Mouse (Mus musculus) forebrain, embryonic 14.5 days (tissue): ENCODE results near the gene Msi2. TPM values are rescaled to one million over a fixed set of nuclear protein-coding genes. Genes with fewer than 3 reads are reported as not detected.
A peak's percentile ranks its signal among the peaks of the same experiment; 100 is the strongest.

ENCODE experiments used
- ATAC-seq: fragments of 200-750 bp; cut with Nextera tagmentation; 2 replicates; pipeline ENCODE4 v1.8.0; 2017; ENCODE audit warnings: mild to moderate bottlenecking, moderate library complexity
- DNase-seq: peaks from one replicate; pipeline ENCODE4 v3.0.0-alpha.2; 2015; ENCODE audit warnings: low spot score
- H3K27ac ChIP-seq: fragments of 300-500 bp; sonication (generic); 2 replicates; pipeline ENCODE4 v1.5.1; 2014; ENCODE audit warnings: low read depth, mild to moderate bottlenecking, control low read depth, low read length, moderate library complexity
- H3K27me3 ChIP-seq: fragments of 300-500 bp; sonication (generic); replicated peaks from 2 replicates; pipeline ENCODE4 v1.6.1; 2014; ENCODE audit warnings: low read length, control low read depth, mixed read lengths; ENCODE audit not compliant: control insufficient read depth, insufficient read depth
- H3K36me3 ChIP-seq: fragments of 300-500 bp; sonication (generic); 2 replicates; pipeline ENCODE4 v1.6.1; 2014; ENCODE audit warnings: low read length, control low read depth; ENCODE audit not compliant: control insufficient read depth, insufficient read depth
- H3K4me1 ChIP-seq: fragments of 300-500 bp; sonication (generic); 2 replicates; pipeline ENCODE4 v1.6.1; 2014; ENCODE audit warnings: antibody characterized with exemption, low read length, control low read depth; ENCODE audit not compliant: control insufficient read depth, insufficient read depth
- H3K4me2 ChIP-seq: fragments of 300-500 bp; sonication (generic); 2 replicates; pipeline ENCODE4 v1.6.1; 2014; ENCODE audit warnings: mild to moderate bottlenecking, control low read depth, low read length
- H3K4me3 ChIP-seq: fragments of 300-500 bp; sonication (generic); 2 replicates; pipeline ENCODE4 v1.5.1; 2014; ENCODE audit warnings: low read depth, low read length, control low read depth
- H3K9ac ChIP-seq: fragments of 300-500 bp; sonication (generic); 2 replicates; pipeline ENCODE4 v1.6.1; 2014; ENCODE audit warnings: mild to moderate bottlenecking, low read length, control low read depth, moderate library complexity
- H3K9me3 ChIP-seq: fragments of 300-500 bp; sonication (generic); replicated peaks from 2 replicates; pipeline ENCODE4 v1.6.1; 2016; ENCODE audit warnings: low read length, control low read depth, mixed read lengths; ENCODE audit not compliant: control insufficient read depth
- WGBS: fragments of 180-500 bp; shearing (Covaris S2); extraction: QIAGEN DNeasy Blood & Tissue Kit; methylation state at CpG from one replicate; pipeline ENCODE4 v1.1.7; 2014; 5-methylcytosine and 5-hydroxymethylcytosine counted together
- polyA plus RNA-seq: library from polyadenylated mRNA; unstranded; fragments of >200 nt; fragmentation: Nextera tagmentation; extraction: Ambion mirVana; gene quantifications from 2 replicates; pipeline ENCODE4 v1.2.1, GENCODE M21; 2014

Msi2 gene
- polyA plus RNA-seq, 1 experiment from 2014 or later, result 19.9 TPM

GRCm38 (mm10) chr11:88356016-88356415 lies 362.3 kb downstream of the Msi2 start:
- no peak overlapping the region for H3K4me3 ChIP-seq
- H3K36me3 ChIP-seq, result peaks cover 24% of the 10 kb centered on the region
- no peaks in the 10 kb centered on the region for H3K9me3 ChIP-seq
- peaks cover 33% of the 10 kb centered on the region for H3K4me1 ChIP-seq
- H3K27ac ChIP-seq, result peak overlapping the region; percentile 84
- no peak overlapping the region for H3K9ac ChIP-seq
- 79% methylated on average over 12 of the region's 12 CpGs for WGBS
- ATAC-seq (no peak), DNase-seq (no peak)
- H3K27me3 ChIP-seq, result no peaks in the 10 kb centered on the region
- H3K4me2 ChIP-seq, result no peak overlapping the region

- ATAC-seq, result no peak
- H3K27me3 ChIP-seq, result no peaks in the 10 kb centered on the region
- no peak overlapping the region; the same call in 1 of the 2 replicates for H3K27ac ChIP-seq
- H3K36me3 ChIP-seq, result peaks cover 22% of the 10 kb centered on the region
- no peak overlapping the region for H3K4me2 ChIP-seq
- H3K9ac ChIP-seq, result no peak overlapping the region
- peaks cover 37% of the 10 kb centered on the region for H3K4me1 ChIP-seq
- peak; percentile 66 for DNase-seq
- no peaks in the 10 kb centered on the region for H3K9me3 ChIP-seq
- WGBS, result 17% methylated on average over 9 of the region's 9 CpGs
- no peak overlapping the region for H3K4me3 ChIP-seq
Observed at GRCm38 (mm10) chr11:88354771-88355170, 363.5 kb downstream of the Msi2 start.

- DNase-seq, result peak; percentile 40
- ATAC-seq, result no peak
- peak overlapping the region; percentile 27; the same call in 1 of the 2 replicates for H3K27ac ChIP-seq
- 81% methylated on average over 3 of the region's 3 CpGs for WGBS
- H3K27me3 ChIP-seq, result no peaks in the 10 kb centered on the region
- H3K9me3 ChIP-seq, result no peaks in the 10 kb centered on the region
- H3K4me2 ChIP-seq, result no peak overlapping the region
- no peak overlapping the region for H3K9ac ChIP-seq
- H3K36me3 ChIP-seq, result peaks cover 22% of the 10 kb centered on the region
- H3K4me1 ChIP-seq, result peaks cover 38% of the 10 kb centered on the region
- H3K4me3 ChIP-seq, result no peak overlapping the region
Observed at GRCm38 (mm10) chr11:88351722-88352473, 366.4 kb downstream of the Msi2 start.

GRCm38 (mm10) chr11:88348690-88349089 lies 369.6 kb downstream of the Msi2 start:
- 36% methylated on average over 23 of the region's 23 CpGs for WGBS

GRCm38 (mm10) chr11:88348056-88348455 lies 370.3 kb downstream of the Msi2 start:
- Histone ChIP-seq H3K27ac (0 out of 2 replicates have a peak overlapping the region, but pooled peaks have one; percentile 2), H3K9ac (no peak overlapping the region), H3K9me3 (no peaks in the 10 kb centered on the region), H3K4me3 (no peak overlapping the region), H3K4me2 (no peak overlapping the region), H3K27me3 (no peaks in the 10 kb centered on the region), H3K4me1 (peaks cover 24% of the 10 kb centered on the region), H3K36me3 (peaks cover 24% of the 10 kb centered on the region; the same call in 1 of the 2 replicates)
- no peak for ATAC-seq
- DNase-seq, result no peak
- 20% methylated on average over 3 of the region's 3 CpGs for WGBS

More at GRCm38 (mm10) chr11:88348690-88349089, 369.6 kb downstream of the Msi2 start:
- Histone ChIP-seq H3K27ac (peak overlapping the region; percentile 2; the same call in 1 of the 2 replicates), H3K27me3 (no peaks in the 10 kb centered on the region), H3K4me3 (no peak overlapping the region), H3K4me1 (peaks cover 24% of the 10 kb centered on the region), H3K36me3 (peaks cover 27% of the 10 kb centered on the region), H3K9ac (peak overlapping the region; percentile 29; the same call in 1 of the 2 replicates), H3K4me2 (0 out of 2 replicates have a peak overlapping the region, but pooled peaks have one; percentile 10), H3K9me3 (no peaks in the 10 kb centered on the region)
- peak; percentile 29 for DNase-seq
- ATAC-seq, result no peak

- H3K9me3 ChIP-seq, result no peaks in the 10 kb centered on the region
- no peak for ATAC-seq
- no peak overlapping the region for H3K4me2 ChIP-seq
- 47% methylated on average over 5 of the region's 5 CpGs for WGBS
- no peak overlapping the region for H3K9ac ChIP-seq
- peaks cover 21% of the 10 kb centered on the region for H3K36me3 ChIP-seq
- H3K27me3 ChIP-seq, result no peaks in the 10 kb centered on the region
- H3K4me3 ChIP-seq, result no peak overlapping the region
- DNase-seq, result no peak
- peaks cover 14% of the 10 kb centered on the region; the same call in 1 of the 2 replicates for H3K4me1 ChIP-seq
- H3K27ac ChIP-seq, result 0 out of 2 replicates have a peak overlapping the region, but pooled peaks have one; percentile 14
Observed at GRCm38 (mm10) chr11:88346066-88346465, 372.2 kb downstream of the Msi2 start.

- Histone ChIP-seq H3K9me3 (no peaks in the 10 kb centered on the region), H3K36me3 (peaks cover 14% of the 10 kb centered on the region), H3K4me1 (no peaks in the 10 kb centered on the region), H3K27me3 (no peaks in the 10 kb centered on the region), H3K4me2 (no peak overlapping the region), H3K9ac (no peak overlapping the region), H3K27ac (no peak overlapping the region), H3K4me3 (no peak overlapping the region)
- 95% methylated on average over 3 of the region's 3 CpGs for WGBS
- ATAC-seq (no peak), DNase-seq (no peak)
Observed at GRCm38 (mm10) chr11:88337926-88338325, 380.4 kb downstream of the Msi2 start.

- Histone ChIP-seq H3K9ac (no peak overlapping the region), H3K4me3 (no peak overlapping the region), H3K36me3 (peaks cover 12% of the 10 kb centered on the region; the same call in 1 of the 2 replicates), H3K9me3 (no peaks in the 10 kb centered on the region), H3K4me2 (no peak overlapping the region), H3K4me1 (peaks cover 13% of the 10 kb centered on the region), H3K27me3 (no peaks in the 10 kb centered on the region), H3K27ac (no peak overlapping the region)
- WGBS, result 24% methylated on average over 5 of the region's 5 CpGs
- ATAC-seq, result no peak
- DNase-seq, result no peak
Observed at GRCm38 (mm10) chr11:88334893-88335292, 383.4 kb downstream of the Msi2 start.

GRCm38 (mm10) chr11:88332309-88332934 lies 385.9 kb downstream of the Msi2 start:
- Histone ChIP-seq H3K4me2 (no peak overlapping the region), H3K4me1 (peaks cover 25% of the 10 kb centered on the region), H3K27ac (no peak overlapping the region), H3K9ac (no peak overlapping the region), H3K4me3 (no peak overlapping the region), H3K9me3 (no peaks in the 10 kb centered on the region), H3K36me3 (no peaks in the 10 kb centered on the region), H3K27me3 (no peaks in the 10 kb centered on the region)
- no peak for DNase-seq
- 81% methylated on average over 8 of the region's 8 CpGs for WGBS
- ATAC-seq, result no peak
